Mouse (Mus musculus) fat pad, adult 2 months (tissue): ENCODE data around the gene Psmd4.
A peak's percentile ranks its signal among the peaks of the same experiment; 100 is the strongest.

Source experiments
- DNase-seq: peaks from one replicate; pipeline ENCODE4 v3.0.0-alpha.2; 2011; ENCODE audit warnings: low read depth, low spot score; ENCODE audit errors: extremely low read depth

Psmd4 gene

GRCm38 (mm10) chr3:94984312-94984711 is 58.1 kb downstream of the Psmd4 start:
- DNase-seq = peak; percentile 70
